Mouse (Mus musculus) brain, adult 2 months (tissue): Measurements from ENCODE around the gene Lbh.
A peak's percentile ranks its signal among the peaks of the same experiment; 100 is the strongest.

Experiments
- DNase-seq: peaks from one replicate; pipeline ENCODE4 v3.0.0; 2011; ENCODE audit warnings: low read depth, low spot score

The Lbh gene

DNA sequence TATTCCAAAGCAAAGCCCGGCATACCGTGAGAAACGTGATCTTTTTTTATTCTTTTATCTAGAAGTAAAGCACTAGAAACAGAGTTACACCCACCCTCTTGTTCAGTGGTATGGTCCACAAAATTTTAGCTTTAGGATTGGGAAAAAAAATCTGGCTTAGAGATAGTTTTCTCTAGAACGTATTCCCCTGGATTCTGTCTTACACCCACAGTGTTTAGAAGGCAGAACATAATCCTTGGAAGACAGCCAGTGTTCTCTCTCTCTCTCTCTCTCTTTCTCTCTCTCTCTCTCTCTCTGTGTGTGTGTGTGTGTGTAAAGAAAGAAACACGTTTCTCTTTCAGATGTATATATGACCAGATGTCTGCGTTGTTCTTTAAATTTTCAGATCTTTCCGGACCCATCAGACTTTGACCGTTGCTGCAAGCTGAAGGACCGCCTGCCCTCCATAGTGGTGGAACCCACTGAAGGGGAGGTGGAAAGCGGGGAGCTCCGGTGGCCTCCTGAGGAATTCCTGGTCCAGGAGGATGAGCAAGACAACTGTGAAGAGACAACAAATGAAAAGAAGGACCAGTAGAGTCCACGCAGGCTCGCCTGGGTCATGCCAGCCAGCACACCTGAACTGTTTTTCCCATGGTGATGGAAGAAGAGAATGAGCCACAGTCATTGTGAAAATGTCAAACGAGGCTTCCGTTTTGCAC is 20.9 kb downstream of the Lbh start:
- DNase-seq, result peak; percentile 58

- no peak for DNase-seq
Measured at GRCm38 (mm10) chr17:72939569-72939899, 21.4 kb downstream of the Lbh start.

- no peak for DNase-seq
Measured at GRCm38 (mm10) chr17:72944368-72944767, 26.3 kb downstream of the Lbh start.

DNA sequence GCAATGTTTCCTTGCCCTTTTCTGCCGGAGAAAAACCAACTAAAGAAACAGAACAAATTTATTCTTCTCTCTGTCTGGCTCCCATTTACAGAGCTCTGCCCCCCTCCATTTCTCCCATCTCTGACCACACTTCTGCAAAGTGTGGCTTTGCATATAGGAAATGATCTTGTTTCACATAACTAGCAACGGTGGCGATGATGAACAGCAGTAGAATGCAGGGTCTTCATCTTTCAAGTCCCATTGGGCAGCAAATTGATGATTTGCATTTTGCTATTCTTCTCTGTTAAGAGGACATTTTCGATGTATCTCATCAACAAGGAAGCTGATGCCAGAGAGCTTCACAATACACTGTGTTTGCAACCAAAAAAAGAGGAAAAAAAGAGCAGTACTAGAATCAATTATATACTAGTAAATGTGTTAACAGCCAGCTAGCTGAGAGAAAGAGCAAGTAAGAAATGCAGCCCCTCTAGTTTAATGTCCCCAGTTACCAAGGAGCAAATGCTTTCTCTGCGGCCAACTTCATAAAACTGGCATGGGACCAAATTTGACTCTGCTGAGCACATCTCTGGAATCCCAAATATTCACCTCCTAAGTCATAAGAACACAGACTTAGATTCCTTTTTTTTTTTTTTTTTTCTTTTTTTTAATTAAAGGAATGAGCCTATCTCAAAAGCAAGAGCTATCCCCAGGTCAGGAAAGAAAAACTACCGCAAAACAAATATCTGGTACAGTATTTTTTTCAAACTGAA is 29.2 kb downstream of the Lbh start:
- DNase-seq, result no peak

- no peak for DNase-seq
Measured at GRCm38 (mm10) chr17:72948119-72948518, 30.0 kb downstream of the Lbh start.

GRCm38 (mm10) chr17:72949247-72949701 is 31.2 kb downstream of the Lbh start:
- DNase-seq, result peak; percentile 24

GRCm38 (mm10) chr17:72951331-72951730 is 33.2 kb downstream of the Lbh start:
- no peak for DNase-seq

DNA sequence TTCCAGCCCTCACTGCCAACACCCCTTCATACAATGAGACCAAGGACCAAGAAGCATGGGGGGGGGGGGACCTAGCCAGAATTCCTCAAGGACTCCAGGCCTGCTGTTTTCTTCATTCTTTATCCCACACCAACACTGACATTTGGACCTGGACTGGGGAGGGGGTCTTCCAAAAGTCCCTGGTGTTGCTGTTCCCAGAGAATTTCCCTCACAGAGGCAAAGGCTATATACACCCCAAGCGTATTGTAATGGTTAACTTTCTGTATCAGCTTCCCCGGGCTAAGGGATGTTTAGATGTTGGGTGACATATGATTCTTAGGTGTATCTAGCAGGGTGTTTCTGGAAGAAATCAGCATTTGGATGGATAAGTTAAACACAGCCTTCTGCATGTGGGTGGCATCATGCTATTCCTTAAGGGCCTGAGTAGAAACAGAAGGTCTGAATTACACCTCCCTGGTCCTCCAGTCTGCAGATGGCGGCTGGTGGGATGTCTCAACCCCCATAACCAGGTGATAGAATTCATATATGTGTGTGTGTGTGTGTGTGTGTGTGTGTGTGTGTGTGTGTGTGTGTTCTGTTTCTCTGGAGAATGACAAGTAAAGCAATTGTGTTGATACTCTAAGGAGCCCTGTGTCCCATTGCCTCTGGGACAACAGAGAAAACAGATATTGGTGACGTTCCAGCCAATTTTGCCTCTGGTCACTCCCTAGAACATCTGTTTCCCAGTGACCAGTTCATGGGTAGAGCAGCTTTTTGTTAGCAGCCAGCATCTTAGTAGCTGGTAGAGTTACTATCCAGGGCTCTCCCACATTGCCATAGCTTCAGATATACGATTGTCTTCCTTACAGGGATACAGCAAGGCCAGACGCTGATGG is 35.9 kb downstream of the Lbh start:
- peak; percentile 60 for DNase-seq

- peak; percentile 18 for DNase-seq
Measured at GRCm38 (mm10) chr17:72955534-72955933, 37.4 kb downstream of the Lbh start.

- no peak for DNase-seq
Measured at GRCm38 (mm10) chr17:72957016-72957415, 38.9 kb downstream of the Lbh start.

GRCm38 (mm10) chr17:72958886-72959285 is 40.8 kb downstream of the Lbh start:
- no peak for DNase-seq

- DNase-seq, result no peak
Measured at GRCm38 (mm10) chr17:72959497-72960039, 41.5 kb downstream of the Lbh start.

DNA sequence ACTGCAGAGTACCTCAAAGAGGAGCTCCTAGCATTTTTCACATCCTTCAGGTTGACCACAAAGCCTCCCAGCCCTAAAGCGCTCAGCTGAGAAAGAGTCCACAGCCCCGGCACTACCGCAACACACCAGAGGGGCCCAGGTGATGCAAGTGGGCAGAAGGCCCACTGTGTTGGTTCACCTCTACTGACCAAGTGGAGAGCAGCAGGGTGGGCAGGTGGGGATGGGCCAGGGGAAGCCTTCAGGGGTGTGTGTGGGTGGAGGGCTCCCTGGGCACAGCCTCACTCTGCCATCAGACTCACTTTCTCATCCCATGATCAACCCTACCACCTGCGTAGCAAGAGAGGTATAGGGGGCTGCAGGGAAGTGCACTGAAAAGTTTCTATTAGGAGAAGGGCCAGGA is 42.1 kb downstream of the Lbh start:
- no peak for DNase-seq

DNA sequence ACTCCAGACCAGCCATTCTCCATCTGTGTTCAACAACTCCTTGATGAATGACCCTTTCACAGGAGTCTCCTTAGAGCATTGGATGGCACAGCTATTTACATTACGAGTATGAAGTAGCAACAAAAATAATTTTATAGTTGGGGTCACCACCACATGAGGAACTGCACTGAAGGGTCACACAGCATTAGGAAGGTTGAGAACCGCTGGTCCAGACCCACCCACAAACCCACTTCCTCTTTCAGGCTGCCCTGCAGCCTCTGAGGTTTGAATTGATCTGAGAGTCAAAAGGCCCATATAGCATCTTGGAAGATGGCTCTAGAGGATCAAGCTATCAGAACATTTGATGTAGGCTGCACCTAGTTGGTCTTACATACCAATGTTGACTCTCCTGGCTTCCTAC is 42.8 kb downstream of the Lbh start:
- DNase-seq, result no peak

DNA sequence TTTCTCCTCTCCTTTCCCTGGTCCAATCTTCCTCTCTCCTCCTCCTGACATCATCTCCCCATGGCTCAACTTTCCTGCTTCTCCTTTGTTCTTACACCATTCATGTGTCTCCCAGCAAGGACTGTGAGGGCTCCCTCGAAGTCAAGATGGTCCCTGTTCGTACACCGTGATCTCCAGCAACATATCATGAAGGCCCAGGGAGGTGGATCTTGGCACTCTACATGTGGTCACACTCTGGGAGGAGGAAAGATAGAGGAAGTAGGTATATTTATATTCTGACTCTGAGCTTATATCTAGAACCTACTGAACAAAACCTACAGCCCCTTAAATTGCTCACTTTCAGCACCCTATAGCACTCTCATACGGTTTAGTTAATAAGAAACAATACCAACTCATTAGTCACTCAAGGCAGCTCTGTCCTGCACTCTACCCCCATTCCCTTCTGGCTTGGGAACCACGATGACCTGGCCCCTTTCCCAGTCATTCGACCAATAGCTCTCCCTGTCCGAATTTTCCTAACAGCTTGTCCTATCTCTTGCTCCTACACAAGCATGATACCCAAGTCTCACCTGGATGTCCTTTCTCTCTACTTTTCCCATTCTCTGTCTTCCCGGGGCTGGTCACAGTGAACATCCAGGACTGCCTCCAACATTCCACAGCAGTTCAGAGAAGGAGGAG is 44.0 kb downstream of the Lbh start:
- DNase-seq, result no peak

DNA sequence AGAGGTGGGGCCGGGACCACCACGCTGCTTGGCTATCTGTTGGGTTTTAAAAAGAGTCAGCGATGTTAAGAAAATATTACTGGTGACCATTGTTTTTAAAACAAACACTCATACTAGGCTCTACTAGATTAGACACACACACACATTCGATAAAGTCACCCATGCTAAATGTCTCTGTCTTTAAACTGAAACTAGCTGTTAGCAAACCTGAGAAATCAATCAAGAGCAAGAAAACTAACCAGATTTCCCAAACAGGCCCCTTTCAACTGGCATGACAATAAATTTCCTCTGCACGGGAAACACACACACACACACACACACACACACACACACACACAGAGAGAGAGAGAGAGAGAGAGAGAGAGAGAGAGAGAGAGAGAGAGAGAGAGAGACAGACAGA is 47.6 kb downstream of the Lbh start:
- DNase-seq, result no peak

- no peak for DNase-seq
Measured at GRCm38 (mm10) chr17:72966091-72966531, 48.0 kb downstream of the Lbh start.

DNA sequence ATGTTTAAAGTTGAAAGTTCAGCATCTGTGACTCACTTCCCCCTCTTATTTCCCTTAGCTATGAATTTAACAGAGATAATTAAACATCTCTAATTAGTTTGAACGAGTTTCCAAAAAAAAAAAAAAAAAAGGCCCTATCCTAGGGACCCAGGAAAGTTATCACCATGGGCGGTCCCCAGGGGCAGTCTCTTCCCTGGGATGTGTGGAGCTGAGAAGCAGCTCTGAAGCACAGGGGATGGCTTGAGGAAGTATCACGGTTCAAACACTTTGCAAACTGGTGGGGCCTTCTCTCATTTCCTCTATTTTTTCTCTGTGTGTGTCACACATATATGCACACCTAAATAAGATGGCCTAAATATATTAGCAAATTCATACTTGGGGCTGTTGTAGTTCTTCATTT is 48.8 kb downstream of the Lbh start:
- DNase-seq, result no peak

DNA sequence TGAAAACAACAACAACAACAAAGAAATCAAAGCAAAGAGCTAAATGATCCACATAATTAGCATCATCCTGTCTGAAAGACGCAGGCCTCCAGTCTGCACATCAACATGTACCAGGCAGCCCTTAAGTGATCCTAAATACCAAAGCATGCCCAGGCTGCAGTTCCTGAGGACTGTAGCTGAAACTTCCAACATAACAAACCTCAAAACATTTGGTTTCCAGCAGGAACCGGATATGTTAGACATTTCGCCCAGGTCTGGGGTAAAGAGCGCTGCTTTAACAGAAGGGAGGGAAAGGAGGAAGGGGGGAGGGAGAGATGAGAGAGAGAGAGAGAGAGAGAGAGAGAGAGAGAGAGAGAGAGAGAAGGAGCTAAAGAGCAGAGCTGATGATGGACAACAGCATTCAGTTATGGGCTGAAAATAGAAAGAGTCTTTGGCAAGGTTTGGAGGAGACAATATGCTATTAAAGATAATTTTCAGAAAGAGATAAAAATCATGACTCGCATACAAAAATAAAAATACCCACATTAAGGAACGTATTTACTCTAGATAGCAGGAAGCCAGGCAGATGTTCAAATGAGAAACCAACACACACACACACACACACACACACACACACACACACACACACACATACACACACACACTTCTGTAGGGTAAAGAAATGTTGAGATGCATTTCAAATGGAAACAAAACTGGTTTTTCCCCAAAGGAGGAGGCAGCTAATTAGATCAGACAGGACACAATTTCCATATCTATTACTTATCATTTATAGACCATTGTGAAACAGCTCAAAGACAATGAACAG is 49.5 kb downstream of the Lbh start:
- DNase-seq, result peak; percentile 17

DNA sequence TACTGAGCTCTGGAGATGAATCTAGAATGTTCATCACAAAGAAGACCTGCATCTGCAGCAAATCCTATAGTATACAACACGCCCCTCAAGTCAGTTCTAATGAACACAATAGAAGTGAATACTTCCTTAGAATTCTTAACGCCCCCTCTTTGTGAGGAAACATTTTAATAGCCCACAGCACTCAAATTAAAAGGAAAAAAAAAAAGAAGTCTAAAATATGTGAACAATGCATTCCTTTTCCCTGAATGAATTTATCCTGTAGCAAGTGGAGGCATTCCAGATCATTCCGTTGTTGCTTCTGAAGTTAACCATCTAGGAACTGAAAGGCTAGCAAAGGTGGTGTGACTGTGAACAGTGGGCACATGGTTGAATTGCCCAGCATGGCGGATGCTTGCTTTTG is 50.6 kb downstream of the Lbh start:
- DNase-seq, result no peak
